Comparison of ENCODE assay signal across 36 mouse cellular contexts in the genomic region with DNA sequence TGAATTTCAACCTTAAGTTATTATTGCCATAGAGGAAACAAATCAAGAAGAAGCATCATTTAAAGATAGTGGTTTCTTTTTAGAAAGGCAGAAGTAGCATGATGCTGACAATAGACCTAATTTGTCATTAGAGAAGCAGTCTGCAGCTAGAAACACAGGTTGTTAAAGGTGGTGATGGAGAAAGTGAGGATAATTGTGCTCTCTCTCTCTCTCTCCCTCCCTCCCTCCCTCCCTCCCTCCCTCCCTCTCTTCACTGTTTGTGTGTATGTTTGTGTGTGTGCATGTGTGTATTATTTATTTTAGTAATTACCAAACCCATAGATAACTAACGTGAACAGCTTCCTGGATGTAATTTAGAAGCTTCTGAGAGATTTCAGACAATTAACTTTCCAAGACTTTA. TPM values are rescaled to one million over a fixed set of nuclear protein-coding genes. Genes with fewer than 3 reads are reported as not detected.
DNase-seq lines count a peak whose midpoint lies in the region; ATAC-seq and TF ChIP-seq lines count a peak whose summit lies in the region.
"Had no signal": no experiment of that assay in that cellular context is flagged by ENCODE, and none has a peak within 500 bp of the region (broad histone marks: within the 10 kb centered on the region; RNA-seq: fewer than 3 reads in every experiment).

No protein-coding gene starts in this region.

- 45% methylated on average over 1 of the region's 1 CpGs for WGBS in forebrain, embryonic 11.5 days
- 23% methylated on average over 1 of the region's 1 CpGs for WGBS in forebrain, embryonic 15.5 days
- WGBS in midbrain, embryonic 11.5 days = 69% methylated on average over 1 of the region's 1 CpGs
- 83% methylated on average over 1 of the region's 1 CpGs for WGBS in midbrain, postnatal 0 days
- 44% methylated on average over 1 of the region's 1 CpGs for WGBS in forebrain, embryonic 13.5 days
- 46% methylated on average over 1 of the region's 1 CpGs for WGBS in hindbrain, embryonic 15.5 days

- no peak overlapping the region for H3K4me2 ChIP-seq in forebrain, embryonic 11.5 days (ENCODE audit: low read depth, low read length, severe bottlenecking)
- H3K4me2 ChIP-seq in forebrain, embryonic 15.5 days (replicated peaks) = no peak overlapping the region
- no peak overlapping the region for H3K4me2 ChIP-seq in midbrain, embryonic 11.5 days
- H3K4me2 ChIP-seq in midbrain, postnatal 0 days (ENCODE audit: low read depth, low read length, poor library complexity, severe bottlenecking) = no peak overlapping the region
- no peak overlapping the region for H3K4me2 ChIP-seq in forebrain, embryonic 13.5 days
- H3K4me2 ChIP-seq in hindbrain, embryonic 15.5 days = no peak overlapping the region
- H3K4me2 ChIP-seq: heart, embryonic 11.5 days; limb, embryonic 13.5 days; liver, embryonic 11.5 days had no signal

- DNase-seq in forebrain, embryonic 11.5 days (ENCODE audit: low spot score) = no peak
- DNase-seq in midbrain, embryonic 11.5 days (ENCODE audit: low spot score, missing footprints) = no peak
- DNase-seq in midbrain, postnatal 0 days (ENCODE audit: low spot score) = no peak
- no peak for DNase-seq in adrenal gland, adult 8-10 months
- DNase-seq in urinary bladder, adult 2 months (ENCODE audit: low spot score) = no peak
- DNase-seq: adrenal gland, postnatal 14 days; gastrocnemius, postnatal 25 days; heart, adult 11 months; heart, postnatal 36 days; kidney, adult 8-10 months; kidney, postnatal 4 days; lung, postnatal 36 days; thymus, adult 2 months; thymus, postnatal 36 days had no signal

- no peaks in the 10 kb centered on the region for H3K9me3 ChIP-seq in forebrain, embryonic 11.5 days (ENCODE audit: control insufficient read depth, low read length)
- H3K9me3 ChIP-seq in forebrain, embryonic 15.5 days = no peaks in the 10 kb centered on the region
- no peaks in the 10 kb centered on the region for H3K9me3 ChIP-seq in midbrain, embryonic 11.5 days (ENCODE audit: control insufficient read depth, low read length)
- H3K9me3 ChIP-seq in midbrain, postnatal 0 days (ENCODE audit: low read length) = no peaks in the 10 kb centered on the region
- H3K9me3 ChIP-seq in forebrain, embryonic 13.5 days (replicated peaks) = no peaks in the 10 kb centered on the region
- no peaks in the 10 kb centered on the region for H3K9me3 ChIP-seq in hindbrain, embryonic 15.5 days
- H3K9me3 ChIP-seq: limb, embryonic 13.5 days had no signal

- H3K27me3 ChIP-seq in forebrain, embryonic 11.5 days (ENCODE audit: control insufficient read depth, insufficient read depth, low read length) = no peaks in the 10 kb centered on the region
- no peaks in the 10 kb centered on the region for H3K27me3 ChIP-seq in forebrain, embryonic 15.5 days
- no peaks in the 10 kb centered on the region for H3K27me3 ChIP-seq in midbrain, embryonic 11.5 days (ENCODE audit: control insufficient read depth, insufficient read depth, low read length)
- H3K27me3 ChIP-seq in midbrain, postnatal 0 days (ENCODE audit: insufficient read depth, low read length) = no peaks in the 10 kb centered on the region
- no peaks in the 10 kb centered on the region for H3K27me3 ChIP-seq in forebrain, embryonic 13.5 days
- H3K27me3 ChIP-seq in hindbrain, embryonic 15.5 days = no peaks in the 10 kb centered on the region
- H3K27me3 ChIP-seq: limb, embryonic 13.5 days; Patski had no signal

- TF ChIP-seq CTCF in midbrain, postnatal 0 days (IDR thresholded peaks at IDR 0.05) = no peak

- 0 out of 2 replicates have a peak, but pooled peaks cover 3% of the 10 kb centered on the region for H3K4me1 ChIP-seq in forebrain, embryonic 11.5 days (replicated peaks; ENCODE audit: control insufficient read depth, insufficient read depth, low read length)
- H3K4me1 ChIP-seq in forebrain, embryonic 15.5 days = peaks cover 6% of the 10 kb centered on the region
- peaks cover 2% of the 10 kb centered on the region; the same call in 1 of the 2 replicates for H3K4me1 ChIP-seq in midbrain, embryonic 11.5 days (ENCODE audit: control insufficient read depth, insufficient read depth, low read length)
- no peaks in the 10 kb centered on the region for H3K4me1 ChIP-seq in midbrain, postnatal 0 days (ENCODE audit: insufficient read depth, low read length)
- H3K4me1 ChIP-seq in forebrain, embryonic 13.5 days = peaks cover 9% of the 10 kb centered on the region
- H3K4me1 ChIP-seq in hindbrain, embryonic 15.5 days (replicated peaks) = no peaks in the 10 kb centered on the region
- H3K4me1 ChIP-seq: limb, embryonic 13.5 days had no signal

- H3K27ac ChIP-seq in forebrain, embryonic 11.5 days (ENCODE audit: low read depth, low read length) = no peak overlapping the region
- H3K27ac ChIP-seq in forebrain, embryonic 15.5 days (replicated peaks) = no peak overlapping the region
- H3K27ac ChIP-seq in midbrain, embryonic 11.5 days (ENCODE audit: low read depth, low read length) = no peak overlapping the region
- H3K27ac ChIP-seq in midbrain, postnatal 0 days (ENCODE audit: low read depth, low read length) = no peak overlapping the region
- H3K27ac ChIP-seq in forebrain, embryonic 13.5 days = no peak overlapping the region
- no peak overlapping the region for H3K27ac ChIP-seq in hindbrain, embryonic 15.5 days (replicated peaks)
- H3K27ac ChIP-seq: kidney, postnatal 0 days; limb, embryonic 13.5 days had no signal

- no peaks in the 10 kb centered on the region for H3K36me3 ChIP-seq in forebrain, embryonic 11.5 days (ENCODE audit: control insufficient read depth, insufficient read depth, low read length)
- H3K36me3 ChIP-seq in forebrain, embryonic 15.5 days = no peaks in the 10 kb centered on the region
- no peaks in the 10 kb centered on the region for H3K36me3 ChIP-seq in midbrain, embryonic 11.5 days (ENCODE audit: control insufficient read depth, insufficient read depth, low read length)
- no peaks in the 10 kb centered on the region for H3K36me3 ChIP-seq in midbrain, postnatal 0 days (ENCODE audit: insufficient read depth, low read length)
- no peaks in the 10 kb centered on the region for H3K36me3 ChIP-seq in forebrain, embryonic 13.5 days (ENCODE audit: poor library complexity, severe bottlenecking)
- H3K36me3 ChIP-seq in hindbrain, embryonic 15.5 days = no peaks in the 10 kb centered on the region
- H3K36me3 ChIP-seq: limb, embryonic 13.5 days had no signal

- ATAC-seq in forebrain, embryonic 11.5 days (replicated peaks; ENCODE audit: low FRiP score) = peak; percentile 39
- no peak for ATAC-seq in forebrain, embryonic 15.5 days (replicated peaks)
- peak; percentile 36 for ATAC-seq in midbrain, embryonic 11.5 days (ENCODE audit: low FRiP score)
- ATAC-seq in midbrain, postnatal 0 days (ENCODE audit: low FRiP score) = no peak
- peak; percentile 16; the same call in 1 of the 2 replicates for ATAC-seq in forebrain, embryonic 13.5 days
- peak; percentile 19; the same call in 1 of the 2 replicates for ATAC-seq in hindbrain, embryonic 15.5 days (ENCODE audit: low FRiP score, low read depth)
- ATAC-seq: Patski had no signal

- no peak overlapping the region for H3K9ac ChIP-seq in forebrain, embryonic 11.5 days (ENCODE audit: low read length)
- H3K9ac ChIP-seq in forebrain, embryonic 15.5 days (replicated peaks) = no peak overlapping the region
- H3K9ac ChIP-seq in midbrain, embryonic 11.5 days (ENCODE audit: low read length) = no peak overlapping the region
- H3K9ac ChIP-seq in midbrain, postnatal 0 days (replicated peaks; ENCODE audit: low read length, poor library complexity, severe bottlenecking) = no peak overlapping the region
- H3K9ac ChIP-seq in forebrain, embryonic 13.5 days = no peak overlapping the region
- H3K9ac ChIP-seq in hindbrain, embryonic 15.5 days = no peak overlapping the region
- H3K9ac ChIP-seq: limb, embryonic 13.5 days had no signal

- no peak overlapping the region for H3K4me3 ChIP-seq in forebrain, embryonic 11.5 days (ENCODE audit: low read depth, low read length)
- H3K4me3 ChIP-seq in forebrain, embryonic 15.5 days = no peak overlapping the region
- no peak overlapping the region for H3K4me3 ChIP-seq in midbrain, embryonic 11.5 days (ENCODE audit: low read depth, low read length)
- no peak overlapping the region for H3K4me3 ChIP-seq in midbrain, postnatal 0 days (ENCODE audit: low read depth, low read length)
- H3K4me3 ChIP-seq in forebrain, embryonic 13.5 days = no peak overlapping the region
- H3K4me3 ChIP-seq in hindbrain, embryonic 15.5 days = no peak overlapping the region
- H3K4me3 ChIP-seq: erythroblast, embryonic 14.5 days; limb, embryonic 13.5 days had no signal

RNA-seq across cellular contexts. Expression of a gene that starts 7.8 kb away (rescaled TPM):
- polyA plus RNA-seq in forebrain, embryonic 11.5 days (2014; fragmentation: Nextera tagmentation; extraction: Ambion mirVana) = 0.16 TPM in 1 of 2 replicates, not detected in the other
- not detected in 2 replicates for polyA plus RNA-seq in forebrain, embryonic 15.5 days (2015; fragmentation: Nextera tagmentation; extraction: Ambion mirVana)
- 0.10 TPM in 1 of 2 replicates, not detected in the other for polyA plus RNA-seq in midbrain, embryonic 11.5 days (2014; fragmentation: Nextera tagmentation; extraction: Ambion mirVana)
- total RNA-seq in midbrain, postnatal 0 days (2014; rRNA removed) = 2.2 TPM in 1 of 2 replicates, not detected in the other
- not detected in 2 replicates for polyA plus RNA-seq in midbrain, postnatal 0 days (2015; fragmentation: Nextera tagmentation; extraction: Ambion mirVana)
- polyA plus RNA-seq in forebrain, embryonic 13.5 days (2015; fragmentation: Nextera tagmentation; extraction: Ambion mirVana) = not detected in 2 replicates
- polyA plus RNA-seq in hindbrain, embryonic 15.5 days (2015; fragmentation: Nextera tagmentation; extraction: Ambion mirVana) = 0.09 TPM in 1 of 2 replicates, not detected in the other
- total RNA-seq in adrenal gland, adult 8-10 months (2022) = not detected
- 0.04 and 0.07 TPM in 2 replicates for polyA plus RNA-seq in urinary bladder, adult 2 months (2012; rRNA removed)
- total RNA-seq: adrenal gland, postnatal 14 days; common myeloid progenitor, adult 5-6 weeks; gastrocnemius, adult 18-20 months; gastrocnemius, postnatal 25 days; heart, postnatal 36 days; layer of hippocampus, adult 8-10 months; layer of hippocampus, postnatal 25 days; left cerebral cortex, adult 8-10 months; left cerebral cortex, postnatal 36 days; megakaryocyte, adult 5-6 weeks; MEL; monocyte, adult 5-6 weeks had no signal
- polyA plus RNA-seq: embryonic facial prominence, embryonic 14.5 days; erythroblast, embryonic 14.5 days; heart, embryonic 16.5 days; limb, embryonic 13.5 days; liver, embryonic 11.5 days; liver, embryonic 16.5 days; lung, embryonic 16.5 days; Patski had no signal

Comparison
In these comparisons a context has a peak if more than half of its experiments do, and no peak if none do; other contexts are left out.
1. ATAC-seq: peak in forebrain, embryonic 11.5 days (single experiment), midbrain, embryonic 11.5 days (single experiment), forebrain, embryonic 13.5 days (single experiment) and hindbrain, embryonic 15.5 days (single experiment); none in forebrain, embryonic 15.5 days (single experiment) and midbrain, postnatal 0 days (single experiment).